Mouse (Mus musculus) brain, adult 10 weeks (tissue): ENCODE measurements around the gene Tmem87b. TPM values are rescaled to one million over a fixed set of nuclear protein-coding genes. Genes with fewer than 3 reads are reported as not detected.

Experiments
- polyA plus RNA-seq: library from polyadenylated mRNA; stranded (reverse); fragments of 350-450 nt; fragmentation: Illumina TruSeq; extraction: RNeasy Lipid Tissue Mini Kit (QIAGEN cat#74804); gene quantifications from one replicate; pipeline ENCODE4 v1.2.3, GENCODE M21; 2015; ENCODE audit warnings: low read depth, low replicate concordance

Gene Tmem87b
- 29.0 TPM for polyA plus RNA-seq

DNA sequence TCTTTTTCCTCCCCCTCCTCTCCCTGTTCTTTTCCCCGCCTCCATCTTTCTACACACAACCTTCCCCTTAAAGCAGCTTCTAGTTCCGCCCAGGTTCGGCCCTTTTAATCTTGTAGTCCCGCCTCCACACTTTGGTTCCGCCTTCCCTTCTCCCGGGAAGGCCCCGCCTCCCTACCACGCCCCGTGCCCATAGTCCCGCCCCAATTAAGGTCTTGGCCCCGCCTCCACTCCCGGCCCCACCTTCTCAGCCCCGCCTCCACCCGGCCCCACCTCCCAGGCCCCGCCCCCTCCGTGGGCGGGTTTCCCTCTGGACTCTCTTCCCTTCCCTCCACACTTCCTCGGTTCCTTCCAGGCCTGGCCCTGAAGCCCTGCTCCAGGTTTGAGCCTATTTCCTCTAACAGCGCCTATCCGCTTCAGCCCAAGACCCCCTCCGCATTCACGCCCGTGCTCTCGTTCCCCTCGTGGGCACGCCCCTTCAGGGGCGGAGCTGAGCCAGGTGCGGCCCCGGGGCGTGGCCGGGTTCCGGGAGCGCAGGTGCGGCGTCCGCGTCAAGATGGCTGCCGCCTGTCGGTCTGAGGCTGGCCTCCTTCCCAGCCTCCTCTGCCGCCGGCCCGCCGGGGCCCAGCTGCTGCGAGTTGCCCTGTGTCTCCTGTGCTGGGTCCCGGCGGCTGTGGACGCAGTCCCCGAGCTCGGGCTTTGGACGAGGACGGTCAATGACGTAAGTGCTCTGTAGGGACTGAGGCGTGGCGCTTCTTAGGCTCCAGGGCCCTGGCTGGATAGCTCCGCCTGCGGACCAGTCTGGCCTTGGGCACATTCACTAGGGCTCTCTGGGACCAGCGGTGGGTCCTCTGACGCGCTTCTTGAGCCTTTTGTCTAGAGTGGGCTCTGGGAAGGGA lies at the start of gene Tmem87b:
Tmem87b (plus strand) TSS at position 333 of the 896 bp plus-strand sequence.

DNA sequence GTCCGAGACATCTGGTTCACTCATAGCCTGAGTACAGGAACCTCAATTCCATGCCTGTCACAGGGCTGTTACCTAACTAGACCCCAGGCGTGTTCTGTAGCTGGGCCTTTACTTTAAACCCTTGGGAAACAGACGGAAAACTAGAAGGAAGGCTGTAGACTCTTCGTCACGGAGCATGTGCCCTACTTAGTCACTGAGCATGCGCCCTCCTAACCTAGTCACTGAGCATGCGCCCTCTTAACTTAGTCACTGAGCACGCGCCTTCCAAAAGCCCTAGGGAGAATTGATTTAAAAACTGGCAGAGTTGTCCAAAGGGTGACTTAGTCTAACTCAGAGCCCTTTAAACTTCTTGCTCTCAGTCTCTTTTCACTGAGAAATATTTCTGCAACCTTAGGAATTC lies 44.7 kb downstream of the Tmem87b start, which contains the start of gene Fbln7:
Fbln7 (plus strand) TSS at position 346 of the 400 bp plus-strand sequence.

Other genes starting within 250 kb of the Tmem87b start
- gene Spdye4c, start 226.9 kb upstream of the Tmem87b start, polyA plus RNA-seq, result not detected
- 36.9 TPM for gene Anapc1, start 130.7 kb upstream of the Tmem87b start, polyA plus RNA-seq
- 19.0 TPM for gene Mertk, start 119.2 kb upstream of the Tmem87b start, polyA plus RNA-seq
- gene Fbln7, start 44.9 kb downstream of the Tmem87b start, polyA plus RNA-seq, result 1.8 TPM
- 9.8 TPM for gene Zc3h8, start 126.0 kb downstream of the Tmem87b start, polyA plus RNA-seq
- 10.2 TPM for gene Zc3h6, start 149.3 kb downstream of the Tmem87b start, polyA plus RNA-seq
- gene Gm10762, start 149.6 kb downstream of the Tmem87b start, polyA plus RNA-seq, result 5.8 TPM
- gene Vinac1, start 230.1 kb downstream of the Tmem87b start, polyA plus RNA-seq, result not detected
- gene Ttl, start 247.8 kb downstream of the Tmem87b start, polyA plus RNA-seq, result 44.1 TPM